Mouse (Mus musculus): ENCODE results near the gene B4galt1.

DNA sequence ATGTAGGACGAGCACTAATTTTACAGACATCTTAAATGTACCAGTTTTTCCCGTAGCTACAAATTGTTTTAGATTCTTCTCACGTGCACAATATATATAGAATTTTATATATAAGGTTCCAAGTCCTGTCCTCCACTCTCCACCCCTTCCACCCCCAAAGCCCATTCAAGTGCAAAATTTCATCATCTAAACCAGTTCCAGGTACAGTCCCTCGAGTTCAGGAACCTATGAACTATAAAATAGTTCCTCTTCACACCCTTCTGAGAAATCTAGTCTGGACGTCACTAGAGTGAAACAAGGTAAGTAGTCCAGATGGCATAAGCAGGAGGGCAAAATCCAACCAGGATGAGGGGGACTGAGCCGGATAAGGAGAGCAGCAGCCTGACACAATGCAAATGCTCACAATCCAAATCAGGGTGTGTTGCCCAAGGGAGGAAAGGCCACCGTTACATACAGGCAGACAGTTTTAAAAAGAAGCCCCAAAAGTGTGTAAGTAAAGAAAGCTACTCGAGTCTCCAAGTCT is 4.1 kb upstream of the B4galt1 start:
- TF ChIP-seq CTCF (IDR thresholded peaks at IDR 0.05; ENCODE audit: low read depth): no peak
- TF ChIP-seq EP300 (IDR thresholded peaks at IDR 0.05; ENCODE audit: low read depth): no peak
